Mouse (Mus musculus): ENCODE measurements at regions not wholly inside any gene's neighbourhood (a gene's known extent, or its start where the extent isn't known, plus 50 kb on each side); places are given as distances from the start of the nearest gene placed in this dataset.
"Not testable (repeated sequence)": the region's sequence is repeated elsewhere in the genome, so short reads cannot be mapped to it uniquely, and the experiment has no call there.

GRCm38 (mm10) chr2:53605829-53606228 is 414.3 kb downstream of the Arl6ip6 start:
- no peak for ATAC-seq (ENCODE audit: insufficient number of reproducible peaks, low FRiP score, low TSS enrichment)

DNA sequence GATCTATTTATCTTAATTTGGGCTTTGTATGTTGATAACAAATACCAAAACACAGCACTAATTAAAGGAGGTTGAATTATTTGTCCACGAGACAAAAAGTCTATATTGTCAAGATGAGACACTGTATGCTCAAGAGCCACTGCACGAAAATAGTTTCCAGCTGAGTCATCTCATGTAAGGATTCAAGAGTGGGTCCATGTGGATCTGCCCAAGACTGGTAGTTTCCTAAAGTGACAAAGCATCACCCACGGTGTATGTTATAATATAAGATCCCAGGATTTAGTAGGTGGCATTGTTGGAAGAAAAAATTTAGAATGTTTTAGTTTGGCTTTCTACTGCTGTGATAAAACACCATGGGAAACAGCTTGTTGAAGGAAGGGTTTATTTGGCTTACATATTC is 428.2 kb downstream of the Arl6ip6 start:
- no peak for ATAC-seq (ENCODE audit: insufficient number of reproducible peaks, low FRiP score, low TSS enrichment)

- not testable (repeated sequence) for ATAC-seq (ENCODE audit: insufficient number of reproducible peaks, low FRiP score, low TSS enrichment)
These were observed 441.4 kb downstream of the Arl6ip6 start for GRCm38 (mm10) chr2:53632816-53633474.

DNA sequence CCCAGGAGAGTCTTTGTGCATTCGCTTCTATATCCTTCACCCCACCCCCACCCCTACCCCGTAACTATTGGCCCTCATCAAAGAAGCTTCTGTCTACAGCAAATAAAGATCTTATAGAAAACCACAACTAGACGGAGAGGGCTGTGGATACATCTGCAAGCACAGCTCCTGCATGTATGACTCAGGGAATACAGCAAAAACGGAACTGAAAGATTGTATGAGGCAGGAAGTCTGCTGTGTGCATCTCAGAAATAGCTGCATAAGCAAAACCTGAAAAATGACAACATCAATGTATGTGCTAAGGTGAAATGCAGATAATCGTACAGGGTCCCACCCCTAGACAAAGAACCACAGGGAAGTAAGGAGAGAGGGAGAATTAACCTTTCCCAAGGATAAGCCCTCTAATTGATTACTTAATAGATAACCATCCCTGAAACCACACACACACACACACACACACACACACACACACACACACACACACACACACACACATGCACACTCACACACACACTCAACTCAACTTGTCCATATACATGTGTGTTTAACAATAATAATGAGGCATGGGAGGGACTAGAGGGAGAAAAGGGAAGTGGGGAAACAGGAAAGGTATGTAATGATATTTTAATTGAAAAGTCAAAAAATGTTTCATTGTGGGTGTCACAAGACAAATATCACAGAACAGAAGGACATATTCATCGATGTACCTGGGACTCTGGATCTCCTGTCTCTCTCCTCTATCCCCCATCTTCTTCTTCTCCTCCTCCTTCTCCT is 416.6 kb downstream of the Rprm start:
- ATAC-seq (ENCODE audit: insufficient number of reproducible peaks, low FRiP score, low TSS enrichment): no peak

DNA sequence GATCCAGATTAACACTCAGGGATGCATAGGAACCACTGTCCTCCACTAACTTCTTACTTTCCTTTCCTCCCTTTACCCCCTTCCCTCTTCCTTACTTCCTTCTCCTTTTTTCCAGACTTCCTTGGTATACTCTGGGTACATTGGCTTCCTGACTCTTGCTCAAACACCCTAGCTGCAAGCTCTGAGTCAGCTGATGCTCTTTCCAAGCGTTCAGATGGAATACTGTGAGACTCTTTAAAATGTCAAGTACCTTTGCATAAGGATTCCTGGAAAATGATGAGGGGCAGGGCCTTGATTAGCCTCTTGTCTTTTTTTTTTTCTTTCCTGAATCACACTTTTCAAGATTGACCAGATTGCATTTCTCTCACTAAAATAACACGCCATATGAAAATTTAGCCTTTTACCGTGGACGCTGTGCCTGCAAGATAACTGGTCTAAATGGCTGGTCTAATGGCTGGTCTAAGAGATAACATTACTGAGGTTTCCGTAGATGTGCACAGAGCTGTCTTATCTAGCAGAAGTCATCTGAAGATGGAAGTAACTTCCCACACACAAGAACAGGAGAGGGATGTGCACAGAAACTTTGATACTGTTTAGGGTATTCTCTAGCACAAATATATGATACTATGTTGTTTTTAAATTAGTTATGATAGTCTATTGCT is 404.9 kb downstream of the Rprm start:
- ATAC-seq (ENCODE audit: insufficient number of reproducible peaks, low FRiP score, low TSS enrichment): no peak

- ATAC-seq (ENCODE audit: insufficient number of reproducible peaks, low FRiP score, low TSS enrichment): no peak
These were observed 402.8 kb downstream of the Rprm start for GRCm38 (mm10) chr2:53682599-53682998.

DNA sequence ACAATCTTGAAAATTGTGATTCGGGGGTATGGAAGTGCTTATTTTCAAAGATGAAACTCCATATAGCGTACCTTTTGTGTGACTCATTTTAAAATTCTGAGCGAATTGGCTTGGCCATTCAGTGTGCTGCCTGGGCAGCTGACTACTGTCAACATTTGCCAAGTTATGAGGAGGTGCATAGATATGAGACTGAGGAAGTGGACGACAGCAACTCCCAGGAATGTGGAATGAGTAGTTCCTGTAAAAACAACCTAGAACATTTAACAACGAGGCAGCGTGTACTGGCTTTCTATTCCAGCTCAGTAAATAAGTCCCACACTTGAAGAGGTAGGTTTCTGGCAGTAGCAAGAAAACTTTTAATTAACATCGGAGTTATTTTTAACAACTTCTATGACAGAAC is 398.1 kb downstream of the Rprm start:
- no peak for ATAC-seq (ENCODE audit: insufficient number of reproducible peaks, low FRiP score, low TSS enrichment)

- no peak for ATAC-seq (ENCODE audit: insufficient number of reproducible peaks, low FRiP score, low TSS enrichment)
These were observed 396.0 kb downstream of the Rprm start for GRCm38 (mm10) chr2:53689223-53689880.

- ATAC-seq (ENCODE audit: insufficient number of reproducible peaks, low FRiP score, low TSS enrichment): no peak
These were observed 393.7 kb downstream of the Rprm start for GRCm38 (mm10) chr2:53691580-53692118.

GRCm38 (mm10) chr2:53711213-53711612 is 374.1 kb downstream of the Rprm start:
- peak; percentile 49; the same call in 1 of the 2 replicates for ATAC-seq (ENCODE audit: insufficient number of reproducible peaks, low FRiP score, low TSS enrichment)

- no peak for ATAC-seq (ENCODE audit: insufficient number of reproducible peaks, low FRiP score, low TSS enrichment)
These were observed 372.2 kb downstream of the Rprm start for GRCm38 (mm10) chr2:53713106-53713640.

DNA sequence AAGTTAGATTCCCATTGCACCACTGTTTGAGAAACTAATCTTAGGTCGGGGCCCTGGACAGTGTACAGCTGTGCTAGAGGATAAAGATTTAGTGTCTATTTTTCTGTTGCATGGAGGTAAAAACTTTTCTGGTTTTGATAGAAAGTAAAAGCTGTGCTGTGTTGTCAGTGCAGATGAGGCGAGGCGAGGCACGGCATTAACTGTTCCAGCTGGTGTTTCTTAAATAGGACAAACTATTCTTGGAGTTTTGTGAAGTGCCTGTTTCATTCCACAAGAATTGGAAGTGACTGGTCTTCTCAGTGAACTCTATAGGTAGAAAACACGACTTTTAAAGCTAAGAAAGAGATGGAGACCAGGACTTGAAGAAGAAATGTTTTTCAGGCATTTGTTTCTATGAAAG is 370.3 kb downstream of the Rprm start:
- no peak for ATAC-seq (ENCODE audit: insufficient number of reproducible peaks, low FRiP score, low TSS enrichment)

DNA sequence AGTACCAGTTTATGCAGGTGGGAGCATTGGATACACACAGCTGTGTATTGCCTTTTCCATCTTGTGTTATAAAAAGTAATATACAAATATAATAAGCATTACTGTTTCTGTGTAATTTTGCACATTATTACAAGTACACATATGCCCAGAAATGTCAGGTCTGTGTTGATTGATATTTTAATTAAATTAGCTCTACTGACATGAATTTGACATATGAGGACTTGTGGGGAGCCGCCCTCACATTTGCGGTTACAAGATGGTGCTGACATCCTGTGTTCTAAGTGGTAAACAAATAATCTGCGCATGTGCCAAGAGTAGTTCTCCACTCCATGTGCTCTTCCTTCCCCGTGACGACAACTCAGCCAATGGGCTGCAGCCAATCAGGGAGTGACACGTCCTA is 362.1 kb downstream of the Rprm start:
- no peak for ATAC-seq (ENCODE audit: insufficient number of reproducible peaks, low FRiP score, low TSS enrichment)

DNA sequence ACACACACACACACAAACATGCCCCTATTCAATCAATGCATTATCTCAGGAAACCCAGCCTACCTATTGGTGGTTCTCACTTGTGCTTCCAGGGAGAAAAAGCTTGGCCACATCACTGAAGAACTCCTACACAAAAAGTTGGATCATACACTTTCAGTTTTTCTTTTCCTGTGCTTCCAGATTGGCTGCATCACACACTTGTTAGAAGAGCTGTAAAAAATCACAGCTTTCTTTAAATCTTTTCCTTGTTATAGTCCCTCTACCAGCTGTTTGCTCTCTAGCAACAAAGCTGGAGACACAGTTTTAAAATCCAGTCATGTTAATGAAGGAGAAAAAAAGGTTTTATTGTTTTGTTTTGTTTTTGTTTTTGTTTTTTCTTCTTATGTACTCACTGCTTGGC is 356.7 kb downstream of the Rprm start:
- no peak for ATAC-seq (ENCODE audit: insufficient number of reproducible peaks, low FRiP score, low TSS enrichment)

DNA sequence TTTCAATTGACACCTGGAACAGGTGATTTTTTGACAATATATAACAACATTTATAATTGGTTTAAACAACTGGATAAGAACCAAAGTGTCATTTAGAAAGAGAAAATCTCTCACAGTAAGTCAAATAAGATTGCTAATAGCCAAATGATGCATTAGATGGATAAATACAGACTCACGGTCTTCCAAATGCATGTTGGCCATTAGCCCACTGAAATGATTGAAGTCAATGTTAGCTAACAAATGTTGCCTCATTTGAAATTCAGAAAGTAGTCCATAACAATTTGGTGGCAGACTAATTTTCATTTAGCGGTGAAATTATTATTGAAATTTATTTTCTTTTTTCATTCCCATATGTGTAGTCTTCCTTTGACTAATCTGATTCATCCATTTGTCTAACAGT is 354.9 kb downstream of the Rprm start:
- ATAC-seq (ENCODE audit: insufficient number of reproducible peaks, low FRiP score, low TSS enrichment): no peak

- no peak for ATAC-seq (ENCODE audit: insufficient number of reproducible peaks, low FRiP score, low TSS enrichment)
These were observed 321.9 kb downstream of the Rprm start for GRCm38 (mm10) chr2:53763486-53763885.

DNA sequence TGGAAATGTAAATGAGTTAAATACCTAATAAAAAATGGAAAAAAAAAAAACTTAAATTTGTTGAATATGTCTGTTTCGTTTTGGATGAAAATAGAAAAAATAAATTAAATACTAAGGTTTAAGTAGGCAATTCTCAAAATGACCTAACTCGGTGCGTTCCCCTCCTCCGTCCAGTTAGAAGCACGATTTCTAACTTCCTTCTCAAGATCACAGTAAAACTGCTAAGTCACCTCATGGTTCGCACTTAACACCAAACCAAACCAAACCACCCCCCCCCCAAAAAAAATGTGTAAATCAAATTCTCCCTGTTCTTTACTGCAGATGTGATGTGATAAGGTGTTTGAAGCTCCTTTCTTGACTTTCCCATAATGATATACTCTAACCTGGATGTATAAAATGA is 303.3 kb downstream of the Rprm start:
- not testable (repeated sequence) for ATAC-seq (ENCODE audit: insufficient number of reproducible peaks, low FRiP score, low TSS enrichment)

DNA sequence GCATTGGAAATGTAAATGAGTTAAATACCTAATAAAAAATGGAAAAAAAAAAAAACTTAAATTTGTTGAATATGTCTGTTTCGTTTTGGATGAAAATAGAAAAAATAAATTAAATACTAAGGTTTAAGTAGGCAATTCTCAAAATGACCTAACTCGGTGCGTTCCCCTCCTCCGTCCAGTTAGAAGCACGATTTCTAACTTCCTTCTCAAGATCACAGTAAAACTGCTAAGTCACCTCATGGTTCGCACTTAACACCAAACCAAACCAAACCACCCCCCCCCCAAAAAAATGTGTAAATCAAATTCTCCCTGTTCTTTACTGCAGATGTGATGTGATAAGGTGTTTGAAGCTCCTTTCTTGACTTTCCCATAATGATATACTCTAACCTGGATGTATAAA is 296.8 kb downstream of the Rprm start:
- ATAC-seq (ENCODE audit: insufficient number of reproducible peaks, low FRiP score, low TSS enrichment): not testable (repeated sequence)

DNA sequence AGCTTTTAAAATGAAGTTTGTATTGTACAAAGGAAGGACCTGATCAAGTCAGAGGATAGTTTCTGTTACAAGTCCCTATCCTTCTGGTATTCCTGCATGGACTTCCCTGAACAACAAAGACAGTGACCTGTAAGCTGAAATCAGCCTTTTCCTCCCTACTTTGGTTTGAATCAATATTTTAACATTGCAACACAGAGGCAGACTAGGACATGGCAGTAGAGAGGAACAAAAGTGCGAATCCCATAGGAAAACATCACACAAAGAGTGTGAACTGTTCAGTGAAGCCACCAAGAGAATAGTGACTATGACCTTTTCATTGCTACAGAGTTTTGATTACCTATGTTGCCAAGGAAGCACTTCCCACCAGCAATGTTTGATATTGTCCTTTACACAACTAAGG is 288.7 kb downstream of the Rprm start:
- ATAC-seq (ENCODE audit: insufficient number of reproducible peaks, low FRiP score, low TSS enrichment): no peak

DNA sequence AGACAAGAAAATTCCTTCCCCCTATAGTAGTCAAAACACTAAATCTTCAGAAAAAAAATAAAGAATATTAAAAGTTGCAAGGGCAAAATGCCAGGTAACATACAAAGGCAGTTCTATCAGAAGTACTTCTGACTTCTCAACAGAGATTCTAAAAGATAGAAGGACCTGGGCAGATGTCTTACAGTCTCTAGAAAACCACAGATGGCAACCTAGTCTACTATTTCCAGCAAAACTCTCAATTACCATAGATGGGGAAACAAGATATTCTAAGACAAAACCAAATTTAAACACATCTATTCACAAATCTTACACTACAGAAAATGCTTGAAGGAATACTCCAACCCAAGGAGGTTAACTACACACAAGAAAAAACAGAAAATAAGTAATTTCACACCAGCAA is 281.7 kb downstream of the Rprm start:
- ATAC-seq (ENCODE audit: insufficient number of reproducible peaks, low FRiP score, low TSS enrichment): no peak

All from cerebellum, adult (tissue).